Mouse (Mus musculus) midbrain, embryonic 13.5 days (tissue): Measurements from ENCODE around the gene Prkn. TPM values are rescaled to one million over a fixed set of nuclear protein-coding genes. Genes with fewer than 3 reads are reported as not detected.

Experiments used
- ATAC-seq: fragments of 200-750 bp; cut with Nextera tagmentation; 2 replicates; pipeline ENCODE4 v1.8.0; 2017; ENCODE audit warnings: mild to moderate bottlenecking, moderate TSS enrichment, moderate library complexity
- H3K27ac ChIP-seq: fragments of 300-500 bp; sonication (generic); 2 replicates; pipeline ENCODE4 v1.5.1; 2015; ENCODE audit warnings: inconsistent platforms, mild to moderate bottlenecking, moderate library complexity
- H3K27me3 ChIP-seq: fragments of 300-500 bp; sonication (generic); 2 replicates; pipeline ENCODE4 v1.6.1; 2015; ENCODE audit warnings: mild to moderate bottlenecking, inconsistent platforms
- H3K36me3 ChIP-seq: fragments of 300-500 bp; sonication (generic); 2 replicates; pipeline ENCODE4 v1.6.1; 2015; ENCODE audit warnings: mild to moderate bottlenecking, inconsistent platforms
- H3K4me1 ChIP-seq: fragments of 300-500 bp; sonication (generic); replicated peaks from 2 replicates; pipeline ENCODE4 v1.6.1; 2015; ENCODE audit warnings: inconsistent platforms
- H3K4me2 ChIP-seq: fragments of 300-500 bp; sonication (generic); replicated peaks from 2 replicates; pipeline ENCODE4 v1.6.1; 2015; ENCODE audit warnings: moderate library complexity, mild to moderate bottlenecking, inconsistent platforms
- H3K4me3 ChIP-seq: fragments of 300-500 bp; sonication (generic); replicated peaks from 2 replicates; pipeline ENCODE4 v1.5.1; 2015; ENCODE audit warnings: mild to moderate bottlenecking, inconsistent platforms
- H3K9ac ChIP-seq: fragments of 300-500 bp; sonication (generic); replicated peaks from 2 replicates; pipeline ENCODE4 v1.6.1; 2015; ENCODE audit warnings: mild to moderate bottlenecking, inconsistent platforms
- H3K9me3 ChIP-seq: fragments of 300-500 bp; sonication (generic); 2 replicates; pipeline ENCODE4 v1.6.1; 2016; ENCODE audit warnings: mild to moderate bottlenecking, inconsistent platforms
- WGBS: fragments of 180-500 bp; shearing (Covaris S2); methylation state at CpG from one replicate; pipeline ENCODE4 v1.1.7; 2015; 5-methylcytosine and 5-hydroxymethylcytosine counted together
- polyA plus RNA-seq: library from polyadenylated mRNA; unstranded; fragments of >200 nt; fragmentation: Nextera tagmentation; extraction: Ambion mirVana; gene quantifications from 2 replicates; pipeline ENCODE4 v1.2.1, GENCODE M21; 2015

Prkn gene
- polyA plus RNA-seq, 1 experiment from 2014 or later: 3.1 TPM

- H3K4me2 ChIP-seq: no peak overlapping the region
- H3K4me3 ChIP-seq: no peak overlapping the region
- no peaks in the 10 kb centered on the region for H3K9me3 ChIP-seq
- no peak overlapping the region for H3K9ac ChIP-seq
- H3K36me3 ChIP-seq: no peaks in the 10 kb centered on the region
- no peaks in the 10 kb centered on the region; the same call in 1 of the 2 replicates for H3K4me1 ChIP-seq
- 77% methylated on average over 2 of the region's 2 CpGs for WGBS
- no peaks in the 10 kb centered on the region for H3K27me3 ChIP-seq
- no peak overlapping the region for H3K27ac ChIP-seq
- no peak for ATAC-seq
Observed at GRCm38 (mm10) chr17:11845506-11845905, 1005.3 kb downstream of the Prkn start.

DNA sequence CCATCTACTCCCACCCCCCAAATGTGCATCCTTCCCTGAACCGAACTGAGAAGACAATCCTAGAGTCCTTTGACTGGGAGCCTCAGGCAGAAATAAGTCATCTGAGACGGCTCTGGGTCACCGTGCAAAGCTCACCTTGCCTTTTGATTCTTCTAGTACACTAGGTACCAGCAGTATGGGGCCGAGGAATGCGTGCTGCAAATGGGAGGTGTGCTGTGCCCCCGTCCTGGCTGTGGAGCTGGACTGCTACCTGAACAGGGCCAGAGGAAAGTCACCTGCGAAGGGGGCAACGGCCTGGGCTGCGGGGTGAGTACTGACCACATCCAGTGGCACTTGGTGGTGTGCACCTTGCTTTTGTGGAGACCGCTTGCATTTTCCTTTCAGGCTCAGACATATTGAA lies 1014.4 kb downstream of the Prkn start:
- Histone ChIP-seq H3K9me3 (no peaks in the 10 kb centered on the region), H3K36me3 (no peaks in the 10 kb centered on the region), H3K4me3 (no peak overlapping the region), H3K4me2 (no peak overlapping the region), H3K9ac (no peak overlapping the region), H3K4me1 (no peaks in the 10 kb centered on the region), H3K27me3 (no peaks in the 10 kb centered on the region), H3K27ac (no peak overlapping the region)
- 80% methylated on average over 10 of the region's 10 CpGs for WGBS
- ATAC-seq: no peak

- no peaks in the 10 kb centered on the region for H3K9me3 ChIP-seq
- no peak for ATAC-seq
- no peaks in the 10 kb centered on the region for H3K27me3 ChIP-seq
- no peaks in the 10 kb centered on the region for H3K4me1 ChIP-seq
- 87% methylated on average over 7 of the region's 7 CpGs for WGBS
- H3K9ac ChIP-seq: no peak overlapping the region
- H3K4me2 ChIP-seq: no peak overlapping the region
- H3K36me3 ChIP-seq: no peaks in the 10 kb centered on the region
- H3K27ac ChIP-seq: no peak overlapping the region
- no peak overlapping the region for H3K4me3 ChIP-seq
Observed at GRCm38 (mm10) chr17:11858772-11859405, 1018.7 kb downstream of the Prkn start.

GRCm38 (mm10) chr17:11861178-11861577 lies 1021.0 kb downstream of the Prkn start:
- H3K4me2 ChIP-seq: no peak overlapping the region
- H3K9me3 ChIP-seq: no peaks in the 10 kb centered on the region
- no peaks in the 10 kb centered on the region for H3K36me3 ChIP-seq
- no peak for ATAC-seq
- H3K27me3 ChIP-seq: no peaks in the 10 kb centered on the region
- no peak overlapping the region for H3K9ac ChIP-seq
- H3K27ac ChIP-seq: no peak overlapping the region
- no peaks in the 10 kb centered on the region for H3K4me1 ChIP-seq
- WGBS: 90% methylated on average over 6 of the region's 6 CpGs
- H3K4me3 ChIP-seq: no peak overlapping the region

GRCm38 (mm10) chr17:11862360-11862759 lies 1022.2 kb downstream of the Prkn start:
- Histone ChIP-seq H3K4me2 (no peak overlapping the region), H3K27ac (no peak overlapping the region), H3K36me3 (no peaks in the 10 kb centered on the region), H3K4me1 (no peaks in the 10 kb centered on the region), H3K4me3 (no peak overlapping the region), H3K9me3 (no peaks in the 10 kb centered on the region), H3K9ac (no peak overlapping the region), H3K27me3 (no peaks in the 10 kb centered on the region)
- ATAC-seq: no peak
- WGBS: 94% methylated on average over 2 of the region's 2 CpGs

DNA sequence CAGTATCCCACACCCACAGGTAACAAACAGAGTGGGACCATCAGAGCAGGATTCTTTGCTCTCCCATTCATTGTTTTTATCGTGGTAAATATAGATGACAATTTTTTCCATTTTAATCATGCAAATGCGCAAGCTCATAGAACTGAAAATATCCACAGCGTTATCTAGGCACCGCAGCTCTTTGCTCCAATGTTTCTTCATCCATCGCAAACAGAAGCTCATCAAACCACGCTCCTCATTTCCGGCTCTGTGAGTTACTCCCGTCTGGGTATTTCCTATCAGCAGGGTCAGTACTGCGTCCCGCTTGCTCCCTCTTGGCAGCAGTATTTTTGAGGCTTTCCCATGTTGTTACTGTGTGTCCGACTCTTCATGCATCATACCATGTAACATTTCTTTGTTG lies 1022.8 kb downstream of the Prkn start:
- ATAC-seq: no peak
- H3K27ac ChIP-seq: no peak overlapping the region
- no peaks in the 10 kb centered on the region for H3K36me3 ChIP-seq
- H3K9ac ChIP-seq: no peak overlapping the region
- H3K4me1 ChIP-seq: no peaks in the 10 kb centered on the region
- no peaks in the 10 kb centered on the region for H3K27me3 ChIP-seq
- WGBS: 91% methylated on average over 11 of the region's 11 CpGs
- H3K9me3 ChIP-seq: no peaks in the 10 kb centered on the region
- H3K4me3 ChIP-seq: no peak overlapping the region
- no peak overlapping the region for H3K4me2 ChIP-seq

- H3K9ac ChIP-seq: no peak overlapping the region
- H3K4me2 ChIP-seq: no peak overlapping the region
- no peaks in the 10 kb centered on the region for H3K27me3 ChIP-seq
- H3K4me1 ChIP-seq: 0 out of 2 replicates have a peak, but pooled peaks cover 3% of the 10 kb centered on the region
- no peak for ATAC-seq
- no peak overlapping the region for H3K4me3 ChIP-seq
- 80% methylated on average over 3 of the region's 3 CpGs for WGBS
- no peaks in the 10 kb centered on the region for H3K36me3 ChIP-seq
- H3K9me3 ChIP-seq: no peaks in the 10 kb centered on the region
- no peak overlapping the region for H3K27ac ChIP-seq
Observed at GRCm38 (mm10) chr17:11866231-11866630, 1026.0 kb downstream of the Prkn start.

DNA sequence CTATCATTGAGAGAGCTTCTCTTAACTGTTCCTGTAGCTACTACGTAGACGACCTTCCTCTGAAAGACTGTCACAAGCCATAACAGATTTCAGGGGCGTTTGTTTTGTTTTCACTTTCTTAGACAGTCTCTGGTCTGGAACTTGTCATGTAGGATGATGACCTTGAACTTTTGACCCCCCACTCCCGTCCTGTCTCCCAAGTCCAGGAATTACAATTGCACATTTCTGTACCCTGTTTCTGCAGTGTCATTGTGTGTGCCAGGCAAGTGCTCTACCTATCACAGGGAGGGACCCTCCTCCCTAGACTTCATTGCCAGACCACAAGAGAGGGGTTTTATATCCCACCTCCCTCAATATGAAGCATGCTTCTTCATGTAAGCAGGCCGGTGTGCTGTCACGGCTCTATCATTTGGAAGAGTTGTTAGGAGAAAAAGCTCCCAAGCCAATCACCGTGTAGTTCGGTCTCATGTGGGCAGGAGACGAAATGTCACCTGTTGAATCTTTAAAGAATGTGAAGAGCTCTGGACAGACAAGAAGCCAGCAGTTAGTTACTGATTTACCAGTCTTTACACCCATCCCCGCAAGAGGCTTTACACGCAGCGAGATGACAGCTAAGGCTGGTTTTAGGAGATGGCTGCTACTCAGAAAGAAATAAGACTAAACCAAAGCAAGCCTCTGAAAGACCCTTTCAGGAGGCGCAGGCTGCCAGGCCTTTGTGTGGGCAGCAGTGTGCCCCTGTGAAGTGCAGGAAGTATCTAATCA lies 1027.3 kb downstream of the Prkn start:
- Histone ChIP-seq H3K36me3 (no peaks in the 10 kb centered on the region), H3K4me2 (no peak overlapping the region), H3K9me3 (no peaks in the 10 kb centered on the region), H3K9ac (no peak overlapping the region), H3K27me3 (no peaks in the 10 kb centered on the region), H3K4me1 (0 out of 2 replicates have a peak, but pooled peaks cover 3% of the 10 kb centered on the region), H3K27ac (no peak overlapping the region), H3K4me3 (no peak overlapping the region)
- WGBS: 81% methylated on average over 13 of the region's 13 CpGs
- no peak for ATAC-seq

GRCm38 (mm10) chr17:11870546-11870945 lies 1030.4 kb downstream of the Prkn start:
- 0 out of 2 replicates have a peak, but pooled peaks cover 3% of the 10 kb centered on the region for H3K4me1 ChIP-seq
- 90% methylated on average over 10 of the region's 10 CpGs for WGBS

GRCm38 (mm10) chr17:11876240-11876639 lies 1036.1 kb downstream of the Prkn start:
- ATAC-seq: no peak
- Histone ChIP-seq H3K27ac (no peak overlapping the region), H3K36me3 (no peaks in the 10 kb centered on the region), H3K4me2 (no peak overlapping the region), H3K4me1 (no peaks in the 10 kb centered on the region), H3K9ac (no peak overlapping the region), H3K27me3 (no peaks in the 10 kb centered on the region), H3K4me3 (no peak overlapping the region), H3K9me3 (no peaks in the 10 kb centered on the region)
- 87% methylated on average over 2 of the region's 2 CpGs for WGBS

More at GRCm38 (mm10) chr17:11870546-11870945, 1030.4 kb downstream of the Prkn start:
- ATAC-seq: no peak
- Histone ChIP-seq H3K27me3 (no peaks in the 10 kb centered on the region), H3K4me2 (no peak overlapping the region), H3K36me3 (no peaks in the 10 kb centered on the region), H3K27ac (no peak overlapping the region), H3K9me3 (no peaks in the 10 kb centered on the region), H3K9ac (no peak overlapping the region), H3K4me3 (no peak overlapping the region)

- H3K4me2 ChIP-seq: no peak overlapping the region
- no peak overlapping the region for H3K27ac ChIP-seq
- WGBS: 91% methylated on average over 5 of the region's 5 CpGs
- H3K9ac ChIP-seq: no peak overlapping the region
- no peaks in the 10 kb centered on the region for H3K36me3 ChIP-seq
- no peaks in the 10 kb centered on the region for H3K27me3 ChIP-seq
- no peak overlapping the region for H3K4me3 ChIP-seq
- no peak for ATAC-seq
- no peaks in the 10 kb centered on the region for H3K4me1 ChIP-seq
- H3K9me3 ChIP-seq: no peaks in the 10 kb centered on the region
Observed at GRCm38 (mm10) chr17:11881110-11881820, 1041.1 kb downstream of the Prkn start.

- Histone ChIP-seq H3K27ac (no peak overlapping the region), H3K9ac (no peak overlapping the region), H3K4me3 (no peak overlapping the region), H3K9me3 (no peaks in the 10 kb centered on the region), H3K4me1 (no peaks in the 10 kb centered on the region), H3K27me3 (no peaks in the 10 kb centered on the region), H3K36me3 (no peaks in the 10 kb centered on the region), H3K4me2 (no peak overlapping the region)
- ATAC-seq: no peak
- 91% methylated on average over 6 of the region's 6 CpGs for WGBS
Observed at GRCm38 (mm10) chr17:11885601-11886000, 1045.4 kb downstream of the Prkn start.
